Mouse (Mus musculus) right cerebral cortex, postnatal 10 days (tissue): Measurements from ENCODE around the gene Ilkap.

Experiments
- DNase-seq, 2 experiments: peaks; one replicate each; pipeline ENCODE4 v3.0.0; 2021; ENCODE audit warnings: low spot score in 2 of 2

Ilkap gene

DNA sequence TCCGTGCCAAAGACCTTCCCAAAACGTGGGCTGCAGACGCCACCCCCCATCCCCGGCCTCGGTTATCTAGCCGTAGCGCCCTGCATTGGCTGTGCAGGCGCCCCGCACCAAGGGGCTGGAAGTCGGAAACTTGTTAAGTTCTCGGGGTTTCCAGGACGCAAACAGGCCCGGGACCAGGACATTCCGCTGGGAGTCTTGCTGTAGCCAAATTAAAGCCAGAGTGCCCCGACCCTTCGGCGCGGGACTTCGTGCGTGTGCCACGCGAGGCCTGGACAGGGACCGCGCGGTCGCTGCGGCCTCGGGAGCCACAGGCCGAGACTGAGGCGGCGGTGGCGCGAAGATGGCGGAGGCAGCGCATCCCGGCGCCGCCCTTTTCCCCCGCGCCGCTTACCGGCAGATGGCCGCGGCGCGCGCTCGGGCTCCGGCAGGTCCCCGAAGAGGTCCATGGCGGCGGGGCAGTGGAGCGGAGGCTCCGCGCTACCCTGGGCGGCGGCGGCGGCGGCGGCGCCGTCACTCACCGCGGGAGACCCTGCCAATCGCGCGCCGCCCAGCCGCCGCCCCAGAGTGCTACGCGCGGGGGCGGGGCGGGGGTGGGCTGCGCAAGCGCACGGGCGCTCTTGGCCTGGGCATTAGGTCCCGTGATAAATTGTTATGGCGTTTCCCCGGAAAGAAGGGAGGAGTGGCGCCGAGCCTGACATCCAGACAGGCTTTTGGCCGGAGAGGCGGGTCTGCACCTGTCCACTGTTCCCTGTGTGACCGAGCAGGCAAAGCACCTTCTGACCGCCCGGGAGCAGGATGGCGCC, at the start of gene Ilkap:
TSS of gene Ilkap (minus strand) at position 556 of the 803 bp plus-strand sequence.
- peak; percentile 86 to 89 for DNase-seq

DNA sequence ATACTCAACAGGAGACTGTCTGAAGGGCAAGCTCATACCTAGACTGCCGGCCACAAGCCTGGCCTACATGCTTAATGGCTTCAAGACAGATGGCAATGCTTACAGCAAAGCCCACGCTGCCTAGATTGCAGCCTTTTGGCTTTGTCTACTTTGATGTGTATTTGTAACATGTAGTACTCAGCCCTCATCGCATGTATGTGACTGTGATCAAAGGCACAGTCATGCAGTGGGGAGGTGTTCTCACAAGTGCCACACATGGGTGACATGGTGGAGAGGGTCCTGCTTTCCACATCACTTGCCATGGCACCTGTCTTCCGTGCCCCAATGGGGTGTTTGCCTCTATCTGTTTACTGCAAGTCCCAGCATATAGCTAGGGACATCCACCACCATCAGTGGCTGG, 47.9 kb upstream of the Ilkap start:
- DNase-seq = no peak

DNA sequence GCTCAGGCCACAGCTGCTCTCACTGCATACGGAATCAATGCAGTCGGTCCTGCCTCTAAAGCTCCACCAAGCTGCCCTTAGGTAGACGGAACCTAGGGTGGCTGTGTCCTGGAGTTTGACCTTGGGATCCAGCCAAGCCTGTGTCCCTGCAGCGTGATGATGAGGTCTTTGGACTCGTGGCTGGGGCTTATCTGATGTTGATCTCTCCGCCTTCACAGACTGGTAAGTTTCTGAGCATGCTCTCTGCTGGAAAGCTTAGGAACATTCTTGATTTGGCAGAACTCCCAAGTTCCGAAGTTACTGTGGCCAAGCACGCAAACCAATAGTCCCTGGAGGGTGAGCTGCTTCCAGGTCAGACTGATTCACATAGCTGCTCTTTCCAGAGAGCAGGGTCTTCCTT, 47.4 kb upstream of the Ilkap start:
- no peak for DNase-seq

DNA sequence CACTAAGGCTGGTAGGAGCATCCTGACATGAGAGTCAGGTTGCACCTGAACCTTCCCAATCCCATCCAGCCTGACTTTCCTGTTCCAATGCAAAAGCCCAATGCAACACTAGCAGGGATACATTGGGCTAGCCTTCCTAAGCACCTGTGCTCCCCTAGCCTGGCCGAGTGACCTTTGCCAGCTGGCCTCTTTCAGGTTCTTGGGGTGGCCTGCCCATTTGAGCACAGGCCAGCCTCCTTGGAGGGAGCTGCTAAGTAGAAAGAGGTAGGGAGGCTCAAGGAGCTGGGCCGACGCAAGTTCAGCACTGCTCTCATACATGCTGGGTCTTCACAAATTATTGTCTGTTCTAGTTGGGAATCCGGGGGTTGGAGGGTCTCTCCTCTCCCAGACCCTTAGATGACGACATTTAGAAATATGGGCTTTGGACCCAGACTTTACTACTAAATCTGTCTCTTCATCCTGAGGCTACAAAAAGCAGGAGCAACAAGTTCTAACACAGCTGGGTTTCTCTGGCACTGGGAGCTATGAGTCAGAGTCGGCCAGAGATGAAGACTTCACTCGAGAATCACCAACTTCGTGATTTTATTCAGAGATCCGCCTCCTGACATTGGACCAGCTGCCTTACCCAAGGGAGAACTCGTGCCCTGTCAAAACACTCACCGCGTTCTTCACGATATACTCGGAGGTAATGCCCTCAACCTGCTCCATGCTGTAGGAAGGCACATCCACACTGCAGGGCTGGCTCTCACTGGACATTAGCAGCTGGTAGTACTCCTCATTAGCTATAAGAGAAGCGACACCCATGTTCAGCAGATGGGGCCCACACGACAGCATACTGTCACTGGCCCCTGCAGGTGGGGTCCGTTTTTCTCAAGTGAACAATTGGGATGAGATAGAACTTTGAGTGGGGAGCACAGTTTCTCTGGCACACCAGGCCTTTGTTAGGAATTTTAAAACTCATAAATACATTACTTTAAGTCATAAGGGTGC, 46.5 kb upstream of the Ilkap start:
- no peak for DNase-seq

DNA sequence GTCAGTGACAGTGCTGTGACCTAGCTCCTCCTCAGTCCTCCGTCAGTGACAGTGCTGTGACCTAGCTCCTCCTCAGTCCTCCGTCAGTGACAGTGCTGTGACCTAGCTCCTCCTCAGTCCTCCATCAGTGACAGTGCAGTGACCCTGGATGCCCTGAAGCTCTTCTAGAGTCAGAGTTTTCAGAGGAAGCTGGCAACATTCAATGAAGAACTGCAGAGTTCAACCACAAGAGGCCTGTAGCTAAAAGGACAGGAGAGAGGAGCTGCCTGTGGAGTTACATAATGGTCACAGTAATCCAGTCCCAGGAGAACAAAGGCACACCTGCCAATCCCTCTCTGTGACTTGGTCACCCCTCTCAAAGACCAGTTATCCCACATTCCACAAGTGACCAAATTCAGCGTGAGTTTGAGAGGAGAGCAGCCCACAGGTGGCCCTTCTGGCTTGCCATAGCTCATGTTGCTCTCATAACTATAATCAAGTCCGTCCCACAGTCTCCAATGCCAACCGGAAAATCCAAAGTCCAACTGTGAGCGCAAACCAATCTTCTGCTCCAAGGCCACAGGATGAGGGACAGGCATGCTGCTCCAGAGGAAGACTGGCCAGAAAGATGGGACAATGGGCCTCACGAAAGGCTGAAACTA, 43.9 kb upstream of the Ilkap start:
- DNase-seq = no peak

DNA sequence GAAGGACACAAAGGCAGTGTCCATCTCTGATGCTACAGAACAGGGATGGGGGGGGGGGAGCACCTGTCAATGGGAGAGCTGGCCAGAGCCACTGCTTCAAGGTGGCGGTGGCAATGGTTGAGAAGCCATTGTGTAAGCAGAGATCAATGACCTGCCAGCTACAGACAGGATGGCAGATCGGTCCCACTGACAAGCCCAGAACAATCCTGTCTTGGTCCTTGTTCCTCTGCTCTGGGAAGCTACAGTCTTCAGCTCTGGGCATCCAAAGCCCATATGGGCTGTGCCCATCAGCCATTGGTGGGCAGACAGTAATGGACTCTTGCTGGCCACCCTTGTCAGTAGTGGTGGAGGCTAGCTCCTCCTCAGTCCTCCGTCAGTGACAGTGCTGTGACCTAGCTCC, 43.2 kb upstream of the Ilkap start:
- no peak for DNase-seq

DNA sequence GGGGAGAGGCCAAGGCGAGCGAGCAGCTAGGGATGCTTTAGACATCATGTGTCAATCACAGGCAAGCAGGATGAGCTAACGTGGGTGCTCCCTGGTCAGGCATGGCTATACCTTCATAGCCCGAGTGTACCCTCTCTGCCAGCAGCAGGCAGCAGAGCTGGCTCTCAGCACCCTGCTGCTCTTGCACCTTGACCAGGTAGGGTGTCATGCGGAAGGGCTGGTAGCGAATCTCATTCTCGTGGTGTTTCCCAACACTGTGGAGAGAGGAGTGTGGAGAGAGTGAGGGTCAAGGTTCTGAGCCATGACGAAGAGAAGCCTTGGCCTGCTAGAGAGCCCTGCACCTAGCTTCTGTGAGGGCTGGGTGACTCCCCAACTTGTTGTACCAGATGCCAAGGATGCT, 41.2 kb upstream of the Ilkap start:
- DNase-seq = no peak

DNA sequence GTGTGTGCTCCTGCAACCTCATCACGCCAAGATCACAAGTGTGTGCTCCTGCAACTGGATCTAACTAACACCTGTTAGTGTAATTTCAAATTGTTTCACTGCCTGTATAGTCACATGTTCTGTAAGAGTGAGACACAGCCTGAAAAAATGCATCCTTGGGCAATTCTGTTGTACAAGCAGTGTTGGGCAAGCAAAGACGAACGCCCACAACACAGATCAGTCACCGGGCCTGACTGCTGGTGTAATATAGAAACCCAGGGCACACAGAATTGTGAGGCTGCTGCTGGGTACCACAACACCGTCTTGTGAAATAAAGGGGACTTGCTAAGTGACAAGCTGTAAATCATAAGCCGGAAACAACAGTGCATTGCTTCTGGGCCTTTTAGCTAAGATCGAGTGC, 39.0 kb upstream of the Ilkap start:
- no peak for DNase-seq

DNA sequence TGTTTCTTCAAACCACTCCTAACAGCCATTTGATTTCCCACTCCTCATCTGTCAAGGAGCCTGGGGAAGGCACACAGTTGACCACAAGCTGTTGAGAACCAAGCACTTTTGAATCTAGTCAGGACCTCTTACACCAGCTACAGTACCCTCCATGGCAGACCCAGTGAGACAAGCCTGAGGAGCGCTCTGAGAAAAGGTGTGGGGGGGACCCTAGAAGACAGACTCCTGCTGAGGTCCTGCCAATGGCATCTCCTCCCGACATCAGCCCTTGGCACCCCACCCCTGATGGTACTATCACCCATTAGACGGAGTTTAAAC, 38.4 kb upstream of the Ilkap start:
- DNase-seq = no peak

DNA sequence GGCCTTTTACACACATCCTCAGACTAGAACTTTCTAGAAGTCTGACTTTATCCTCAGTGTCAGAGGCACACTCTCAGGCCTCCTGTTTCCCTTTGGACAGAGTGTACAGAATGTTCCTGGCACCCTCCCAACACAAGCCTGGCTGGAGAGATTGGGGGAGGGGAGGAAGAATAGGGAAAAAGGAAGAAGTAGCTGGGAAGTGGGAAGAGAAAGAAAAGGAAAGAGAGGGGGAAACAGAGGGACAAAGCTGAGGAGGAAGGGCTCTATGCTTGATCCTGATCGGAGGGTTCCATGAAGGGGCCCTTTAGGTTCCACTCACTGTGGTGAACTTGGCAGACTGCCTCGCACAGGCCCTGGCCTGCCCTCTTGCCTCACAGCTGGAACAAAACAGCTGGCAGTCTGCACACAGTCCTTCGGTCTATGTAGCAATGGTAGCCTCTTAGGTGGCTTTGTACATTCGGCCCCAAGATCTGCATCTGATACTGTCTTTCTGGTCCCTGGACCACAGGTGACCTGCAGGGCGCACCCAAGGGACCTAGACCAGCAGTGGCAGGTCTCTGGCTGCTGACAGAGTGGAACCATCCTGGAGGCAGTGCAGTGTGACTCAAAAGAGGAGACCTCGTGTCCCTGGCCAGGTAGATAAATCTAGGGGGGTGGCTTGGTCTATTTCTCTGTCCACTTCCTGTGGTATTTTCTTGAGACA, 37.9 kb upstream of the Ilkap start:
- DNase-seq = peak; percentile 60 to 75

DNA sequence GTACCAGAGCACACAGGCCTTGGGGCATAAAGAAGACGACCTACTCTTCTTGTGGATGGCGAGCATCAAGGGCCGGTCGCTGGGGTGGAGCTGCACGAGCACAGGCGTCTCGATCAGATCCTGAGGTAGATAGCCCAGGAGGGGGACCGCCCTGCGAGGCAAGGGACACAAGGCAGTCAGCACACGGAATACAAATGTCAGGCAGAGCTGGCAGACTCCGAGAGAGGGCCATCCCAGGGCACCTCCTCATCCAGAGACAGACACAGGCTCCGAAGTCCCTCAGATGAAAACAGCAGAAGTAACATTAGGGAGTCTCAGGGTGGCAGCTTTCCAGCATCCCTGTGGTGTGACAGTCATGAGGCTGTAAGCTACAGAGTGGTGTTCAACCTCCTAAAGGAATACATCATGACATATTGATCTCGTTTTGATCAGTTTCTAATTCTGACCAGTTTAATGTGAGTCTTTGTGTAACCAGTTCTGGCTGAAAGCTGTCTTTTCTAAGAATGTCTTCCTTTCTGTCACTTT, 37.1 kb upstream of the Ilkap start:
- DNase-seq = no peak

DNA sequence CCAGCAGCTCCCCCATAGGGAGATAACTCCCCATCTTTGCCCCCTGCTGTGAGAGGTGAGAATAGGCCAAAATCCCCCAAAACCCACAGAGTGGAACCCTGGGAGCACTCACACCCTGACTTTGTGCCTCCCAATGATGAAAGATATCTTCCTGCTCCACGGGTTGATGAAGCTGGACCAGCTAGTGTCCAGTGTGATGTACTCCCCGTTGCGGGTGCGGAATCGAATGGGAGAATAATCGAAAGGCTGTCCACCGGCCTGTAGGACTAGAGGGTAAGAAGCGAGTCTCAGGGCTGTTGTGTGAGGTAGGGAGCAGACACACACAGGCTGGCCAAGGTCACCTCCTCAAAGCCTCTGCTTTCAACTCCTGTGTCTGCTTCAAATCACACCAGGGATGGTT, 36.3 kb upstream of the Ilkap start:
- no peak for DNase-seq

DNA sequence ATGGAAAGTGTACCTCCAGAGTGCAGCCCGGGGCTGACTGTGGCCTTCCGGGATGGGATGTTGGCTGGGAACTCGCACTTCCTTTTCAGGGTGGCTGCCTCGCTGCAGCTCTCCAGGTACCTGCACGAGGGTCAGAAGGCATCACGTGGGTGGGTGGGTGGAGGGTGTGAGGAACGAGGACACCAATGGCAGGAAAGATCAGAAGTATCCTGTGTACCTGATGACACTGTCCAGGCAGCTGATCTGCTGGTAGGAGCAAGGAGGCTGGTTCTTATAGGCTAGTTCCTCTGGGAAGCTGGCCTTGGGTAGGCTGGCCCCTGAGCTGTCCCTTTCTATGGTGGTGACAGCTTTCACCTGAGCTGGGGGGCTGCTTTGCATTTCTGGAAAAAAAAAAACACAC, 32.1 kb upstream of the Ilkap start:
- no peak for DNase-seq

DNA sequence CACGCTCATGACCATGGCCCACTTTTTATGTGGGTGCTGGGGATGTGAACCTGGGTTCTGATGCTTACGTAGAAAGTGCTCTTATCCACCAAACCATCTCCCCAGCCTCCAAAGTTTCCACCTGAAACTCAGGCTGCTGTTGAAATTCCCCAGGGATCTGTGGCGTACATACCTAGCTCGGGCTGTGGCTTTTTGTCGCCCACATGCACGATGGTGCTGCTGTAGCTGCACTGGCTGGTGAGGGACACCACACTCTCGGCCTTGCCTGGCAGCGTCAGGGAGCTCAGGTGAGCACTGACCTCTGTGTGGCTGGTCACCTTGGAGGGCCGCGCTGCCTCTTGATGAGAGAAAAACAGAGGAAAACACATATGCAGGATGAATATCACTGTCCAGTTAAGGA, 30.6 kb upstream of the Ilkap start:
- DNase-seq = no peak

DNA sequence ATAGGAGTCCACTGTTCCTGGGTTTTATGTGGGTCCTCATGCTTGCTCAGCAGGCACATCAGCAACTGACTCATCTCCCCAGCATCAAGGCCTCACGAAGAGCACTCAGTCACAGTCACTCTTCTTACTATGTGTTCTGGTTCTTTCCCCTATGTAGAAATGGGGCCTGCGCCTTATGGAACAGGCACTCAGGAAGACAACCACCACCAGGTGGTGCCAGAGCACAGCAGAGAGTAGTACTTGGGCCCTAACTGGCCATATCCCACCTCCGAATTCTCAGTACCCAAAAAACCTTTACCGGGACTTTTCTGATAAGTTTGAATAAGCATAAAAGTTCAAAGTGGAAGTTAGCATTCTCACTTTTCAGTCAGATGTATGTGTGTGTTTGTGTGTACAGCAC, 30.0 kb upstream of the Ilkap start:
- DNase-seq = peak; percentile 78 to 89

DNA sequence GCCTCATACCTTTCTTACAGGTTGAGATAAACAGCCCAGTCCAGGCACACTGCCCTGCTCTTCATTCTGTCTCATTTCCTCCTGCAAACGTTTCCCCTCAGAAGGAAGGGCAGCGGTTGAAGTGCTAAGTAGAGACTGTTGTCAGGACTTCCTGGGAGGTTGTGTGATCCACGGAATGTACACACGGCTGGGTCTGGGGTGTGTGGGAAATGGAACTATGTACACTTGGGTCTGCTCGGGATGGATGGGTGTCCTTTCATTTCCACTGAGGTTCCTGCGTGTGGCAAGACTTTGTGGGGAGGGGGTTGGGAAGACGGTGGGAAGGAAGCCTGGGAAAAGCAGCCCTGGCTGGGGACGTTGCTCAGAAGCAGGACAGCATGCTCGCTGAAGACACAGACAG, 27.8 kb upstream of the Ilkap start:
- no peak for DNase-seq

DNA sequence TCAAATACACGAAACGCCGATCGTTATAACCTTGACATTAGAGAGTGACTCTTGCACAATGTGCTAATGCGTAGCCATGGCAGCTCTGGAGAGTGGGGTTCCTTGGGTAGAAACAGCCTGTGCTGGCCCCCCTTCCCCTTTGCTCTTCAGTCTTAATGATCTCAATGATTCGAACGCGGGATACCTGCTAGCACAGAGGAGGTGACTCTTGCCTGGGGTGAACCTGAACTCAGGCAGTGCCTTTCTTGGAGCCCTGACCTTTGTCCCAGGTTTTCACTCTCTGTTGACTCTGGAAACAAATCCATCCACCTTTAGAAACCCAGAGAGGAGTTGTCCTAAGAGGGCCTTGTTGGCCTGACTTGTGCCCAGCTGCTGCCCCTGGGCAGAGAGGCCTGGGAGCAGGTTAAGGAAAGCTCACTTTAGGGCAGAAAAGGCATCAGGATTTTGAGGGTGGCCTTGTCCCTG, 22.0 kb upstream of the Ilkap start:
- no peak for DNase-seq

DNA sequence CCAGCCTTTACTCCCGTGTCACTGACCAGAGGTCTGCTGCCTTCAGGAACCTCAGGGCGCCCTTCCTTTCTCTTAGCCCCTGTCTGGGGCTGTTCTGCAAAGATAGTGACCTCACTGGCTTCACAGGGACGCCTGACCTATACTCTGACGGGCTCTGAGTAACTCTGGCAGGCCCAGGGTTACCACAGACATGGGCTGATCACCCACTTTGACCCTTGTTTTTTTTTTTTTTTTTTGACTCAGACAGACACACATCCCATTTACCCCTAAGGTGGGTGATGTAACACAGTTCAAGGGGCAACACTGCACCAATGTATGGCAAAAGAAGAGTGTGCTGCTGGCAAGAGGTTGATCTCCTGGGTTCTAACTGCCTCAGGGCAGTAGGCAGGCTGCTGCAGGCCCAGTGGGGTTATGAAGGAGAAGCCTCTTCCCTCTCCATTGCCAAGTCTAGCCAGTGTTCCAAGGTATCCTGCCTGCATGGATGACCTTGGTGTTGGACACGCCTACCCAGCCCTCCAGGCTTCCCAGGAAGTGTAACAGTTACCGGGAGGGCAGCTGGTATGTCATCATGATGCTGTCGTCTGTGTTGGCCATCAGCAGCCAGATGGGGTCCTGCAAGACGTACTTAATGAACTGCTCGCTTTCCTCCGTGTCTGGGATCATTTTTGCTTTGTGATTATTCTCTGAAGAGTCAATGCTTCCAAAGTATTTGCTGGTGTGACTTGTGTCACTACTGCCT, 21.4 kb upstream of the Ilkap start:
- DNase-seq = no peak

DNA sequence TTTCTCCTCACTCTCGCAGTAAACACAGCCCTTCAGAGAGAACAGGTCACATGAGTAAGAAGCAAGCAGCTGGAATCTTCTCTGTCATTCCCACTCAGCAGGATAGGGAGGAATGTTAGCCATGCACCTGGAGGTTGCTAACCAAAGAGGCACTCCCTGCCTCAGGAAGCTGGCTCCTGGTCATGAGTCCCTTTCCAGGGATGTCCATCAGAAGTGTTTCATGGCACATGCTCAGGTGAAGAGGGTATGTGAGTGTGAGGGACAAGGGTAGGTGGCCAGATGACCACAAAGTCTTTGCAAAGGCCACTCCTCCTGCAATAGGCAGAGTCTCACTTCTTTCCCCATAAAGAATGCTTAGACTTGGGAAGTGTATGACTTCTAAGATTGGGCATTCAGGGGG, 19.4 kb upstream of the Ilkap start:
- no peak for DNase-seq

DNA sequence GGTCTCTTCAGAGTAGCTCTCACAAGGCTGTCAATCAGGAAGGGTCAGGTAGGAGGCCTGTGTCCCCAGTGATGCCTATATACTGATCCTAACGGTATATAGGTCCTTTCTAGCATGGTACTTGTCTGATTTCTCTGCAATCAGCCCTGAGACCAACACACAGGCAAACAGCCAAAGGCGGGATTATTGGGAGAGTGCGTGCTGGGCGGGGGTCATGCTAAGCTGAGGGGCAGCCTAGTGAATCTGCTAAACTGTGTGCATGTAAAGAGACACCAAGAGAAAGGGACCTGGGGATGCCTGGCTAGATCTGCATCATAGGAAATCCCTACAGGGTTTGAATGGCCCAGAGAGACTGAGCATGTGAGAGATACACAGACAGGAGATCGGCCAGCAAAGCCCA, 16.7 kb upstream of the Ilkap start:
- no peak for DNase-seq

DNA sequence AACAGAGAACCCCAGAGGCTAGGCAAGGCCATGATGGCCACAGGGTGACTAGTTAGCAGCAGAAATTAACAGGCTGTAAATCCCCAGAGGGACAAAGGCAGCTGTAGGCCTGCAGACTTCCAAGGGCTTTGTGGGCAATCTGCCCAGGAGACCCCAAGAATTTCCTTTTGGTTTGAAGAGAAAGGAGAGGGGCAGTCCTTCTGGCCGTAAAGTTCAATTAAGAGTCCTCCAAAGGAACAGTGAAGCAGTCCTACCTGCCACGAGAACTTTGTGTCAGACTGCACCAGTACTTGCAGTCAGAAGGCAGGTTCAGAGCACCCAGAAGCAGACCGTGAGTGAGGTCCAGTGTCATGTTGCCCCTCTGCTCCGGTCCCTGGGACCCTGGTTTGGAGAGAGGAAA, 16.3 kb upstream of the Ilkap start:
- DNase-seq = peak in 1 of 2 experiments; percentile 41
